Mouse (Mus musculus) cerebellum, adult 8-10 months (tissue): ENCODE measurements around the gene Spindoc.
"Not testable (repeated sequence)": the region's sequence is repeated elsewhere in the genome, so short reads cannot be mapped to it uniquely, and the experiment has no call there.

ENCODE experiments used
- DNase-seq: peaks from one replicate; pipeline ENCODE4 v3.0.0; 2022

The Spindoc gene

DNA sequence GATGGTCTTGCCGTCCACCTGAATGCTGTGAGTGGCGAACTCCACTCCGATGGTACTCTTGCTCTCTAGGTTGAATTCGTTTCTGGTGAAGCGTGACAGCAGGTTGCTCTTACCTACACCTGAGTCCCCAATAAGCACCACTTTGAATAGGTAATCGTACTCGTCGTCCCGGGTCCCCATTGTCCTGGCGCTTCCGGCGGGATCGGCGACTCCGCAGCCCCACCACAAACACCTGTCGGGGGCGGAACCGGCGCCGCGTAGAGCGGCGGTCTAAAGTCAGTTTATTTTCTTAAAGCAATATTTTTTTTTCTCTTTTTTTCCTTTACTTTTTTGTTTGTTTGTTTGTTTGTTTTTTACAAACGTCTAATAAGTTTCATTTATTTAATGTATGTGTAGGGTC is 16.1 kb upstream of the Spindoc start:
- not testable (repeated sequence) for DNase-seq

DNA sequence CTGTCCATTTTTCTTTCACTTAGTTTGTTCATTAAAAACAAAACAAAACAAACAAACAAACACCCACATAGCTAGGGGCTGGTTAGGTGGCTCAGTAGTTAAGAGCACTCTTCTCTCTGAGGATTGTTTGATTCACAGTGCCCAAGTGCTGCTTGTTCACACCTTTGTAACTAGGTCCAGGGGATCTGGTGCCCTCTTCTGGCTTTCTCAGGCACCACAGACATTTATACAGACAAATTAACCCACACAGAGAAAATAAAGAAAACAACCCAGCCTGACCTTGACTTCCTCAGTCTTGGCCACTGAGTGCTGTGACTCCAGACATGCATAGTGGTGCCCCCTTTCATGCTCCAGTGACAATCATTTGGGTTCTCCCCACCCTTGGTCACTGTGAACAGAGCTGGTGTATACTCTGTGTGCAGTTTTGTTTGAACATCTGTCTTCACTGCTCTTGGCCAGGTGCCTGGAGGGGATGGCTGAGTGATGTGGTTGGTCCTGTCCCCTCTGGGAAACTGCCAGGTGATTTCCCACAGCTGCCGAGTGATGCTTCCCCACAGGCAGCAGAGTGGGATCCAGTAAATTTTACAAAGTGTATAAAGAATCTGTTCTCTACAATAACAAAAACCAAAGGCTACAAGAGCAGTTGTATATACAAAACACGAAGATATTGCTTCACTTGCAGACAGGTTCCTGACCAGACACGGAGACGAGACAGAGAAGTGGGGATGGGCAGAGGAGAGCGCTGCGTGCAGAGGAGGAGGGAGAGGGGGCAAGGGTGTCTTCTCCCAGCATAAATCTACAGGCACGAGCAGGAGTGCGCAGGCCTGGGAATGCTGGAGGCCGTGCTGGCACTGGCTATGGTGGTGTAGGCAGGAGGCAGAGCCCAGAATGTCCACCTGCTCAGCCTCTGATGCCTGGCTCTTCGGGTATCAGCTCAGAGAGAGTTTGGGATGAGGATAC is 14.4 kb upstream of the Spindoc start:
- not testable (repeated sequence) for DNase-seq

DNA sequence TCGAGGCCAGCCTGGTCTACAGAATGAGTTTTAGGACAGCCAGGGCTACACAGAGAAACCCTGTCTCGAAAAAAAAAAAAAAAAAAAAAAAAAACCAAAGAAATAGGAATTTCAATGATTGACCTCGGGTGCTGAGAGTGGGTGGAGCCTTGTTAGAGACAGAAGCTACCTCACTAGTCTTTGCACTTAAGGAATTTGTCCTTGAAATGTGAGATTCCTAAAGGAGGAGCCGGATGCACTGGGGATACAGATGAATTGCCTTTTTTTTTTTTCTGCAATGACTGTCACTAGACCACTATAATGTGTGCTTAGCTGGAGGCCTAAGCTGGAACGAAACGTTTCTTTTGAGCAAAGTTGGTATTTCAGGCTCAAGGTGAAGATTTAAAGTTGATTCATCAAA is 5.7 kb upstream of the Spindoc start:
- no peak for DNase-seq

DNA sequence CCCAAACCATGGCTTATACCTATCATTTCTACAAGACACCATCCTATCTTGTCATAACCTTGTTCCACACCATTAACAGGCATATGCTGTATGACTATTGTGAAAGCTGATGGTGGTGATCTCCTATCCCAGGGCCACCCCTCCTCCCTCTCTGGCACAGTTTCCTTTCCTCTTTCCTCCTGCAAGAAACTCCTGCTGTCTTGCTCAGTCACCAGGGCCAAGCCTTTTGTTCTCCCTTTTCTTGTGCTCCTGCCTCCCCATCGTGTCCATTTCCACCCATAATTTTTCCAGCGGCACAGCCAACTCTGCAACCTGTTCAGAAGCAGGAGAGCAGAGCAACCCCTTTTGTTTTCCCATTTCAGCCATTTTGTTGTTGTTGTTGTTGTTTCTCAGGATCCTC is 3.2 kb upstream of the Spindoc start:
- DNase-seq: no peak

DNA sequence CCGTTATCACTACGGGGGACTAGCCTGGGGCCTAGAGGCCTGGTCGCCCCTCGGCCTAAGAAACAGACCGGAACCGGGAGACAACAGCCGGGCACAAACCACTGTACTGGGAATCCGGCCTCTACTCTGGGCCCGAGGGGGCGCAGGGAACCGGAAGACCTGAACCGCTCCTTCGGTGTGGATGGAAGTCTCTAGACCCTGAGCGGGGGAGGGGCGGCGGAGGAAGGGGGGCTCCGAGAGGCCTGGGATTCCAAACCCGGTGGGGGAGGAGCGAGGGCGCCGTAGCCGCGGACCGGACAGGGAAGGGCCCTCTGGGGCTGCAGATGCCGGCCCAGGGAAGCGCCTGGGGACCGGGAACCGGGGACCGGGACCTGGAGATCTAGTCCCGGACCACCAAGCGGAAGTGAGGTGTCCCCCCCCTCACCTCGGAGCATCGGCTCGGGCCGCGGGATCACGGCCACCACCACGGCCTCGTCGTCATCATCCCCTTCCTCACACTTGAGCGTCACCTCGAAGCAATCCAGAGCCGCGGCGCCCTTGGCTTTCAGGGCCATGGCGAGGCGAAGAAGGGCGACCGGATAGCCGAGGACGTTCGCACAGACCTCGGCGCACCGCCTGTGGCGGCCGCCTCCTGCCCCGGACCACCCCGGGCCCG is 419 bp downstream of the Spindoc start:
- peak; percentile 45 for DNase-seq

DNA sequence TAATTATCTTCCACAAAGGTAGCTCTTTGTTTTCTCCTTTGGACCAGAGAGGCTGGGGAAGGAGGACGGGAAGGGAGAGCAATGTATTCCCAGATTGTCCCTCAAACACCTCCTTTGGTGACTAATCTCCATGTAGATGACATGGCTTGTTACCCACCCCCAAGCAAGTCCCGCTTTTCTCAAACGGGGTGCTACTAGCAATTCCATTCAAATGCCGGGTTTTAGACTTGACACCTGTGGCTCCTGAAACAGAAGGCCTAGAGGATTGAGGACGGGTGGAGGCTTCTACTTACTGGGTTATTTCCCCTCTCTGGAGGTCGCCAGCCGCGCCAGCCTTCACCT is 917 bp downstream of the Spindoc start:
- no peak for DNase-seq

DNA sequence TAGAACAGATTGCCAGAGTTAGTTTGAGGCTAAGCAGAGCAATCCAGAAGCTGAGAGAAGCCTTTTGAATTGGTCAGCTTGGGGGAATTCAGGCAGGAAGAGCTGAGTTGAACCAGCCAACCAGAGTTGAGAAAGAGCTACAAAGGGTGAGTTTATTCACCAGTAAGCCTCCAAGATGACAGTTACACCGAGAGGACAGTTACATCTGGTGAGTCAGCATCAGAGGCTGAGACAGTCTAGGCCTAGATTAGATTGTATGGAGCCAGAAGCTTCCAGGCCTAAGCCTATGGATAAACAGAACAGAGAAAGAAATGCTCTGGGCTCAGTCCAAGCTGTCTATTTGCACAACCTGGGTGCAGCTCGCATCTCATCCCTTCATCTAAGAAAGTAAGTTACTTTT is 5.2 kb downstream of the Spindoc start:
- no peak for DNase-seq

DNA sequence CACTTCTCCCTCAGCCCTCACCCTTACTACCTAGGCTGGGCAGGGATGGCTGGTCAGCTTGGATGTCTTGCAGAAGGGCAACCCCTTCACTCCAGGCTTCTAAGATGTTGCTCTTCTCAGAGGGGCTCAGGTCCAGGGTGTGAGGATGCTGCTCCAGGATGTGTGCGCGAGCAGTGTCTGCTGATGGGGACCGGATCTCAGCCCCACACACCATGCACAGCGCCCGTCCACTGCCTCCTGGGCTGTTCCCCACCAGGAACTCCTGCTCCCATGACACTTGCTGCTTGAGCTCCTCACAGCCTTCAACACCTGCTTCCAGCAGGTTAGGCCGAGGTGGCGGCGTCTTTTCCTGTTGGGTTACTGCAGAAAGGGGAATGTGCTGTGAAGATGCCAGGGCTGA is 8.3 kb downstream of the Spindoc start:
- no peak for DNase-seq

DNA sequence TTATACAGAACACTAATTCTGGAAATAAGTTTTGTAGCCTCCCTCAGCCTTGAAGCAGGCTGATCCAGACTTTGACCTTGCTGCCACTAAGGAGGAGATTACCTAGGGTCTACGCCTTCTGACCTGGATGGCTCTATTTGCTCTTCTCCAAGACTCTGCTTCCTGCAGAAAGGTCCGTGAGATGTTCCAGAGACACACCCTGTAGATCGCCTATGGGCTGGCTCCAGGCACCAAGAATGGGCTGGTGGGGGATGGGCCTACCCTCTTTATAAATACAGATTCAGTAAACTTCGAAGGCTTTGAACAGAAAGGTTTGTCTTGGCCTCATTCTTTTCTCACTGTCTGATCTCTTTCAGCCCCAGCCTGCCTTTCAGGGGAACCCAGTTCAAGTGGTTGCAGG is 13.3 kb downstream of the Spindoc start:
- DNase-seq: not testable (repeated sequence)

DNA sequence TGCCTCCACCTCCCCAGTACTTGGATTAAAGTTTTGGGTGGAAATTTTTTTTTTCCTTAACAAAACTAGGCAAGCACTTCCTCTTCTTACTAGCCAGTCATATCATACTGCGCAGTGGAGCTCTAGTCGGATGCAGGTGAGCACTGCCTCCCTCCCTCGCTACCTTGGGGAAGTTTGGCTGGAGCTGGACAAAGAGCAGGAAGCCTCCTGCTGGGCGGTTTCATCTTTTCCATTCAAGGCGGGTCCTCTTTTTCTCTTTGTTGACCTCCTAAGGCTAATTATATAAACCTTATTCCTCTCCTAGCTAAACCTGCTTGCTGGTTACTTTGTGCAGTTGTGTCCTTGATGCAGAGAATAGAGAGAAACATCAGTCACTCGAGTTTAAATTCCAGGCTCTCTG is 29.2 kb downstream of the Spindoc start:
- no peak for DNase-seq

DNA sequence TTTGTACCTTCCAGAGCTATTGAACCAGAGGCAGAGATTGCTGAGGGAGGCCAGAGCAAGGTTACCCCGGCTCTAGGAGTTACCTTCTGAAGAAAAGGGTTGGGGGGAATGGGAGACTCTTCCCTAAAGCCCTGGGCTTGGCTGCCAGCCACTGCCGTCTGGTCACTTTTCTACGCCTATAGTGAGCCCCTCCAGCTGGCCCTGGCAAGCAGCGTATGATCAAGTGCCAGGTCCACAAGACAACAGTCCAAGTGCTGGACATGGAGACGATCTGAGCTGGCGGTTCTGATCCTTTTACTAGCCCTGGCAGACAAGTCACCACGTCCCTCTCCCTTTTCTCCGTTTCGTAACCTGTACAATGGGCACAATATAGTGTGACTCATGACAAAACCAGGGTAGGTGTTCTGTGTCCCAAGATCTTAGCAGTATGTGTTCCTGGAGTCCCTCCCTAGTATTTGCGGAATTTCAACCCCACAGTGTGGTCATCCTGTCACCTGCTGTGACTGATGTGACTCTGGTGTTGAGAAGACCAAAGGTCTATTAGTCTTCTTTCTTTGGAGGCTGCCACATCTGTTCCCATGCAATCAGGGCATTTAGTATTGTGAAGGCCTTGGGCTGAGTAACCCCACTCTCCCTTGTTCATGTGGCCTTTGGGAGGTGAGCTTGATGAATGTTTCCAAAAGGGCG is 29.8 kb downstream of the Spindoc start:
- no peak for DNase-seq

DNA sequence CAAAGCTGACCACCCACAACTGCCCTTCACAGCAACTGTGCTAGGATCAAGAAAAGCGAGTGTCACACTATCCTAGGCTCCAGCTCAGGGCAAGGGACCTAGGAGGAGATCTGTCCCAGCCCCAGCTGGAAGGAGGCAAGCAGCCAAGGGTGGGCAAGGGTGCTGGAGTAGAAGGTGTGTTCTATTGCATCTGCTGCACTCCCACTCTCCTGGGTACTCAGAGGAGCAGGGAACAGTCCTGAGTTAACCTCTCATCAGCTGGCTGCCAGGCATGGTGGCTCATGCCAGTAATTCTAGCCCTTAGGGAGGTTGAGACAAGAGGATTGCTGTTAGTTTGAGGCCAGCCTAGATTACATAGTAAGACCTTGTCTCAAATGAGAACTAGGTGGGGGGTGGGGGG is 32.8 kb downstream of the Spindoc start:
- no peak for DNase-seq

DNA sequence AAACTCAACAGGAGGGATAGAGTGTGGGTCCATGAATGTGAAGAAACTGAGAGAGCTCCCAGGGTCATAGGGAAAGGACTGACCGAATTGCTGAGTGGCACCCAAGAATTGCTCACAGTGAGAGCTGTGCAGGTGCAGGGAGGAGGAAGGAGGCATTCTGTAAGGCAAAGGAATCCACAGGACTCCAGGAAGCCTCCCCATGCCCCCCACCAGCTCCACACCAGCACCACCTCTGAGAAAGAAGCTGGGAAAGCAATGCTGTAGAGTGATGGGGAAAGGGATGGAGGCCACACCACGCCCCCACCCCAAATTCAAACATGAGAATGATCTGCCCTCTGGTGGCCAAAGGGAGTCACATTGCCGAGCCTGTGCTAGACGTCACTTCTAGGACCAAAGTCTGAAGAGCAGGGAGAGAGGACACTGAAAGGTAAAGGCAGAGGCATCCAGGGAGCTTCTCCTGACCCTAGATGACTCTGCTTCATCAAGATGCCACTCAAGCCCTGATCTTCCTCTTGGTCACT is 37.5 kb downstream of the Spindoc start:
- no peak for DNase-seq

DNA sequence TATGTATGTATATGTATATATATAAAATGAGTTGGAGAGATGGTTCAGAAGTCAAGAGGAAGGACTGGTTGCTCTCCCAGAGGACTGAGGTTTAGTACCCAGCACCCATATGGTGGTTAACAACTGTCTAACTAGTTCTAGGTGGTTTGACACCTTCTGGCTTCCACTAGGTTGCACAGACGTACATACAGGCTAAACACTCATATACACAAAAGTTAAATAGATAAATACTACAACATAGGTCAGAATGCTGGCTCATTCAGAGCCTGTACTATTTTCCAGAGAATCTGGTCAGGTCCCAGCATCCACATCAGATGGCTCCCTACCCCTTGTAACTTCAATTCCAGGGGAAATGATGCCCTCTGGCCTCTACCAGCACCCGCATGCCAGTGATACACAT is 40.1 kb downstream of the Spindoc start:
- no peak for DNase-seq

DNA sequence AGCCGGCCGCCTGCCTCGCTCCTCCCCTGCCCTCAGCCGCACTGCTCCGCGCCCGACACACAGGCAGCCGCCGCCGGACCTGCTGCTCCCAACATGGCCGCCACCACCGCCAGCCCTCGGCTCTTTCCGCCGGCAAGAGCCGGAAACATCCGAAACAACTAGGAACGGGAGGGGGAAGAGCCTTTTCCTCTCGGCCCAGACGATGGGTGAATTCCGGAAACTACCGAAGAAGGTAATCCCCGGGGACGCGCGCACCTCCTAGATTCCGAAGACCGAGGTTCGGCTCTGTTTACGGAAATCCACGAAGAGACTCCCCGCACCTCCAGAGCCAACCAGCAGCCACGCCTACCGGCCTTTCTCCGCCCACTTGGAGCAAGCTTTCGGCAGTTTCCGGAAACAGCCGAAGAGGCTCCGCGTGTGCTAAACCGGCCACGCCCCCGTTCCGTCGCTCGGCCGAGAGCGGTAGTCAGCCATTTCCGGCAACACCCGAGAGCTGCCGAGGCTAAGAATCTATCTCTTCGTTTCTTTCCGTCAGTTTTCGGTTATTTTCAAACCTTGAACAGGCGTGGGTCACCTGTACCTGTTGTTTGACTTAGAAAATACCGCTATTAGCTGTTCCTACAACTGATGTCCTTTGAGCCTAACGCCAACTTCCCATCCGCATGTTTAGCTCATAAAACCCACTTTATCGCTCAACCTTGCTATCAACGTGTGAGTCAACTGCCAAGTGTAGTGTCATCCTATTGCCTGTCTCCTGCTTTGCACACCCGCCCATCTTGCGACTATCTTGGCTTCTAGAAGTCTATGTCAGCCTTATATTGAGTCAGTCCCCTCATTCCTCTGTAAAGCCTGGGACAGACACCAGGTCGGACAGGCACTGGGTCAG is 41.0 kb downstream of the Spindoc start, which contains the start of gene Mark2:
Gene Mark2 (minus strand): TSS at position 349 of the 886 bp plus-strand sequence.
- DNase-seq: peak; percentile 100

DNA sequence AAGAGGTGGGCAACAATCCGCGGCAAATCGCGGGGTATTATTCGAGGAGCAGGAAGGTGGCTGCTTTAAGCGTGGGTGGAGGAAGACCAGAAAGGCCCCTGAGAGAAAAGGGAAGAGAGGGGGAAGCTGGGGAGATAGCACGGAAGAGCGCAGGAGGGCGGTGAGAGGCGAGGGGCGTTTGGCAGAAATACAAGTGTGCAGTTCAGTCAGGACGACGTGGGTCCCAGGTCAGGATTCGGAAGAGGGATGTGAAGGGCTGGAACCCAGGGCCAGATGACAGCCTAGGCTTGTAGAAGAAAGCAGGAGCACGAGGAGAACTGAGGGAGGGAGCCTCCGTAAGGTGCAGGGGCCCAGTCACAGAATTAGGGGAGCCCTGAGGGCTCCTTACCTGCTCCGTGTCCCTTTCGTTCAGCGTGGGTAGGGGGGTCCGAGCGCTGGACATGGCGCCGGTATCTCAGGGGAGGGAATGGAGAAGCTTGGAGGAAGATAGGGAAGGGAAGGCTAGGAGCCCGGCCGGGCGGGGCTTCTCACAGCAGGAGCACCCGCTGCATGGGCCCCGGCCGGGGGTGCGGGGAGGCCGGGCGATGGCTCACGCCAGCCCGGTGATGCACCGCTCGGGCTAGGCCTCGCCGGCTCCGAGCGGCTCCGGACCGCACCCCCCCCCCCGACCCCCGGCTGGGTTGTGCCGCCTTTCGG is 41.9 kb downstream of the Spindoc start:
- no peak for DNase-seq

DNA sequence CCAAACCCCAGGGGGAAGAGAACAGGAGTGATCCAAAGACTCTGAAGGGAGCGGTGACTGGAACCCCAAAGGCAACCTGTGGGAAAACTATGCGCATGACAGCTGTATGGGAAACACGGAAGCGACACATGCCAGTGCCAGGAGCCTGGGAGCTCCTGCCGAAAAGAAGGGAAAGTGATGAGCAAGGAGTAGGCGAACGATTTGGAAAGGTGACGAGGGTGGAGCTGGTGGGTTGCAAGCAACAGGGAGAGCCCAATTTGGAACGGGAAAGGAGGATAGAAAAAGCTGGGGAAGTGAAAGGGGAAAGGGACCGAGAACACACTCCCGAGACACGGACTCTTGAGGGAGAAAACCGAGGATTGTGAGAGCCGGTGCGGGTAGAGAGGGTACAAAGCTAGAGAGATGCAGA is 42.4 kb downstream of the Spindoc start:
- peak; percentile 44 for DNase-seq

DNA sequence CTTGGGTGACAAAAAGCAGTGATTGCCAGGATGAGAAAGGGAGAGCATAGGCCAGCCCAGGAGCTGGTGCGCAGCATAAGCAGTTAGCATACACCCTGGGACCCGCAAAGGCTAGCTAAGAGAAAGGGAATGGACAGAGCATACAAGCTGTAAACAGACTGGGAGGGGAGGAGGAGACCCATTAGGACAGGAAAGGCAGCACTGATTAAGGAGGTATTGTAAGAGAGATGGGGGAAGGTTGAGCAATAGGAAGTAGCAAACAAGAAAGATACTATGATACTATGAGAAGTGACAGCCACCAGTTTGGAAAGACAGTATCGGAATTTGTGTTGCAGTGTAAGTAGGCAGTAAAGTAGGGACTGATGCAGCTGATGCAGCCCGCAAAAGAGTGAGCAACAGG is 42.9 kb downstream of the Spindoc start:
- no peak for DNase-seq

DNA sequence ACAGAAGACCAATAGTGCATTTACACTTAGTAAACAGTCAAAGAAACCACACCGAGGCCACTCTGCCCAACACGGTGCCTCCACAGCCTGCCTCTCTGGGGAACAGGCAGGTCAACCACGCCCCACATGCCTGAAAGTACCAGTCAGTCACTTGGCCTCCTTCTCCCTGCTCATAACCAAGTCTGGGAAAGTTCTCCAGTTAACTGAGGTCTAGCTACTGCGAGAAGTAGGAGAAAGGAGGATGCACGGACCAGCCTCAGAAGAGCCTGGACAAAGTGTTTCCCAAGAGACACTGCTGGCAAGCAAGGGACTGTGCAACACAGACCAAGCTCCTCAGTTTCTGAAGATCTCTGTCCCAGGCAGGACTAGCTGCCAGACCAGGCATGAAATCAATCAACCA is 43.8 kb downstream of the Spindoc start:
- DNase-seq: peak; percentile 21

DNA sequence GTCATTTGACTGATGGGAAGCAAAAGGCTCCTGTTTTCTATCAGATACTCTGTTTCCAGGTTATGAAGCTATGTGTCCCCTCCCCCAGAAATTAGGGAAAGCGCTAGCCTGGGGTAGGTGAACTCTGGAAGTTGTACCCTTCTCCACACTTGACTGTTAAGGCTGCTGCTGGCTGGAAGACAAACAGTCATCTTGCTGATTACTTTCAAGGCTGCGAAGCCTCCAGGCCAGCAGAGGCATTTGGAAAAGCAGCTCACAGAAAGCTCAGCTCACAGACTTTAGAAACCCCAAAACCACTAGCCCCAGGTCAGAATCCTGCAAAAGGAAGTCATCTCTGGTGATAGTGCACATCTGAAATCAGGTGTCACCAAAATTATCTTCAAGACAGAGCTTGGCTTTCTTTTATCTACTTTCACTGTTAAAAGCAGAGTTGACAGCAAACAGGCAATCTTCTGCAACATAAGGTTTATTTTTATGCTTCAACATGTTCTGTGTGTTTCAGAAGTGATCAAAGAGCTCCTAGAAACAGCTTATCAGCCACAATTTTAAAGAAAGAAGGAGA is 44.9 kb downstream of the Spindoc start:
- no peak for DNase-seq

DNA sequence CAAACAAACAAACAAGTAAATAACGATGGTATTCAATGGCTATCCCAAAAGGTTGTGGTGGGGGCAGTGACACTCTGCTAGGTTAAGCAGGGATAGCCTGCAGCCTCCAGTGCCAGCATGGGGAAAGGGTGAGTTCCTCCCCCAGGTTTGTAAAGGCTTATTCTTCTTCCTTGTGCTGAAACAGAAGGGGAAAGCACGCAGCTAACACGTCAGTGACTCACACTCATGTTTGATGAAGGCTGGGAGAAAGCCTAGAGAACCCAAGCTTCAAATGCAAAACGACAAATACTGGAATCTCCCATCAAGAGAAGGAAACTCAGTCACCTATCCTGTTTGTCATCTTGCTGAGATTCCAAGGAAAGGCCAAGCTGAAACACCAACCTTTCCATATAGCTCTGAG is 47.1 kb downstream of the Spindoc start:
- DNase-seq: no peak
